Mouse (Mus musculus) mouse embryonic stem cell (cell line): ENCODE results near the gene Utrn.
"Not testable (repeated sequence)": the region's sequence is repeated elsewhere in the genome, so short reads cannot be mapped to it uniquely, and the experiment has no call there.

Source experiments
- in situ Hi-C, 2 experiments: fragments of 300-500 bp; cut with MboI; formaldehyde crosslinking; loops; 1 replicate in 1 of 2; 3 replicates in 1 of 2; pipeline ENCODE4 v1.14.3; 2019 to 2020; ENCODE audit warnings: low sequenced_read_pairs in 2 of 2, low pct_unique_long_range_greater_than_20kb in 1 of 2, mixed read lengths in 1 of 2; ENCODE audit not compliant: unreplicated experiment in 1 of 2

The Utrn gene

GRCm38 (mm10) chr10:12662035-12662434 lies 207.1 kb downstream of the Utrn start:
- in situ Hi-C loops: no loop called here

GRCm38 (mm10) chr10:12658023-12658744 lies 211.0 kb downstream of the Utrn start:
- in situ Hi-C loops: no loop called here

GRCm38 (mm10) chr10:12652988-12653387 lies 216.2 kb downstream of the Utrn start:
- in situ Hi-C loops: no loop called here

- in situ Hi-C loops: loop anchor here in 1 of 2 experiments (25.0 kb wide), 1 partner anchor 634 kb away; no protein-coding TSS in a partner anchor
Measured at GRCm38 (mm10) chr10:12646119-12646518, 223.0 kb downstream of the Utrn start.

- in situ Hi-C loops: loop anchor here in 1 of 2 experiments (25.0 kb wide), 1 partner anchor 631 kb away; no protein-coding TSS in a partner anchor
Measured at GRCm38 (mm10) chr10:12643336-12643735, 225.8 kb downstream of the Utrn start.

- in situ Hi-C loops: loop anchor here in 1 of 2 experiments (25.0 kb wide), 1 partner anchor 627 kb away; no protein-coding TSS in a partner anchor
Measured at GRCm38 (mm10) chr10:12639638-12640037, 229.5 kb downstream of the Utrn start.

GRCm38 (mm10) chr10:12633965-12634364 lies 235.2 kb downstream of the Utrn start:
- in situ Hi-C loops: loop anchor here in 1 of 2 experiments (25.0 kb wide), 1 partner anchor 622 kb away; no protein-coding TSS in a partner anchor

GRCm38 (mm10) chr10:12630933-12631332 lies 238.2 kb downstream of the Utrn start:
- in situ Hi-C loops: loop anchor here in 1 of 2 experiments (25.0 kb wide), 1 partner anchor 619 kb away; no protein-coding TSS in a partner anchor

- in situ Hi-C loops: no loop called here
Measured at GRCm38 (mm10) chr10:12618397-12618796, 250.8 kb downstream of the Utrn start.

- in situ Hi-C loops: no loop called here
Measured at GRCm38 (mm10) chr10:12615723-12616122, 253.4 kb downstream of the Utrn start.

- in situ Hi-C loops: no loop called here
Measured at GRCm38 (mm10) chr10:12614465-12615199, 254.5 kb downstream of the Utrn start.

- in situ Hi-C loops: no loop called here
Measured at GRCm38 (mm10) chr10:12612235-12612863, 256.8 kb downstream of the Utrn start.

- in situ Hi-C loops: no loop called here
Measured at GRCm38 (mm10) chr10:12609896-12610295, 259.3 kb downstream of the Utrn start.

GRCm38 (mm10) chr10:12608634-12609033 lies 260.5 kb downstream of the Utrn start:
- in situ Hi-C loops: no loop called here

- in situ Hi-C loops: not testable (repeated sequence)
Measured at GRCm38 (mm10) chr10:12607180-12607579, 262.0 kb downstream of the Utrn start.

- in situ Hi-C loops: no loop called here
Measured at GRCm38 (mm10) chr10:12595379-12595778, 273.8 kb downstream of the Utrn start.

GRCm38 (mm10) chr10:12594958-12595357 lies 274.2 kb downstream of the Utrn start:
- in situ Hi-C loops: no loop called here

GRCm38 (mm10) chr10:12593071-12593470 lies 276.1 kb downstream of the Utrn start:
- in situ Hi-C loops: no loop called here

- in situ Hi-C loops: no loop called here
Measured at GRCm38 (mm10) chr10:12591946-12592345, 277.2 kb downstream of the Utrn start.
